Mouse (Mus musculus) heart, embryonic 11.5 days (tissue): ENCODE results near the gene Ssr1. TPM values are rescaled to one million over a fixed set of nuclear protein-coding genes. Genes with fewer than 3 reads are reported as not detected.
A peak's percentile ranks its signal among the peaks of the same experiment; 100 is the strongest.

ENCODE experiments used
- ATAC-seq: fragments of 200-750 bp; cut with Nextera tagmentation; replicated peaks from 2 replicates; pipeline ENCODE4 v1.8.0; 2017; ENCODE audit warnings: moderate library complexity; ENCODE audit not compliant: insufficient number of reproducible peaks, low FRiP score, low TSS enrichment
- H3K27ac ChIP-seq: fragments of 300-500 bp; sonication (generic); 2 replicates; pipeline ENCODE4 v1.5.1; 2014; ENCODE audit warnings: mild to moderate bottlenecking, low read depth, low read length
- H3K27me3 ChIP-seq: fragments of 300-500 bp; sonication (generic); 2 replicates; pipeline ENCODE4 v1.6.1; 2014; ENCODE audit warnings: mild to moderate bottlenecking, low read length, mixed read lengths; ENCODE audit not compliant: control insufficient read depth, insufficient read depth
- H3K36me3 ChIP-seq: fragments of 300-500 bp; sonication (generic); 2 replicates; pipeline ENCODE4 v1.6.1; 2014; ENCODE audit warnings: mild to moderate bottlenecking, low read length, moderate library complexity, mixed read lengths; ENCODE audit not compliant: control insufficient read depth, insufficient read depth
- H3K4me1 ChIP-seq: fragments of 300-500 bp; sonication (generic); 2 replicates; pipeline ENCODE4 v1.6.1; 2014; ENCODE audit warnings: low read length; ENCODE audit not compliant: control insufficient read depth, insufficient read depth
- H3K4me2 ChIP-seq: fragments of 300-500 bp; sonication (generic); 2 replicates; pipeline ENCODE4 v1.6.1; 2014; ENCODE audit warnings: mild to moderate bottlenecking, moderate library complexity
- H3K4me3 ChIP-seq: fragments of 300-500 bp; sonication (generic); 2 replicates; pipeline ENCODE4 v1.5.1; 2014; ENCODE audit warnings: low read depth, low read length
- H3K9ac ChIP-seq: fragments of 300-500 bp; sonication (generic); 2 replicates; pipeline ENCODE4 v1.6.1; 2014; ENCODE audit warnings: mild to moderate bottlenecking, low read depth, low read length, moderate library complexity
- H3K9me3 ChIP-seq: fragments of 300-500 bp; sonication (generic); replicated peaks from 2 replicates; pipeline ENCODE4 v1.6.1; 2016; ENCODE audit warnings: low read length; ENCODE audit not compliant: control insufficient read depth
- WGBS: fragments of 180-500 bp; shearing (Covaris S2); extraction: QIAGEN DNeasy Blood & Tissue Kit; methylation state at CpG from one replicate; pipeline ENCODE4 v1.1.7; 2014; ENCODE audit not compliant: insufficient replicate concordance; 5-methylcytosine and 5-hydroxymethylcytosine counted together
- polyA plus RNA-seq: library from polyadenylated mRNA; unstranded; fragments of >200 nt; fragmentation: Nextera tagmentation; extraction: Ambion mirVana; gene quantifications from 2 replicates; pipeline ENCODE4 v1.2.1, GENCODE M21; 2014

The Ssr1 gene
- polyA plus RNA-seq, 1 experiment from 2014 or later, result 100 TPM

DNA sequence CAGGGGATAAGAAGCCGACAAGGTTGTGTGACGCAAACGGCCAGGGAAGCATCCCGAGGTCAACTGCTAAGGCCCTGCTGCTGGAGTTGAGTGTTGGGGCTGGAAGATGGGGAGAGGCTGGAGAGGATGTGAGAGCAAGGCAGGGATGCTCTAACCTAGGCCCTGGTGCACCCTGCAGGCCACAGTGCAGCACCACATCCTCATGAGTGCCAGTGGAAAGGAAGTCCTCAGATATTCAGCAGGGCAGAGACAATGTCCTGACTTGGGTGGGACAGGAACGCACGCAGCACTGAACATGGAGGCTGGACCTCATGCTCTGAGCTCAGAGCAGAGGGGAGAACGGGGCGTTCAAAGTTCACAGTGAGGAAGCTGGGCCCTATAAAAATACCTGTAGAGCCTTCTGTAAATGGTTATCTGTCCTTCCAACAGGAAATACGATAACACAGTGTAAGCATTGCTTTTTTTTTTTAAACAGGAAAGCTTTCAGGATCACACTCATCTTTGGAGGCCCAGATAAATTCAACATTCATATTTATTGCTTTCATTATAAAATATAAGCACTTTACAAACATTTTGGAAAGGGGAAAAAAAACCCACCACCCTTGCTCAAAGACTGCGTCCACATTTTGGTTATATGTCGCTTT lies 23.0 kb downstream of the Ssr1 start:
- ATAC-seq, result no peak
- H3K9me3 ChIP-seq, result no peaks in the 10 kb centered on the region

DNA sequence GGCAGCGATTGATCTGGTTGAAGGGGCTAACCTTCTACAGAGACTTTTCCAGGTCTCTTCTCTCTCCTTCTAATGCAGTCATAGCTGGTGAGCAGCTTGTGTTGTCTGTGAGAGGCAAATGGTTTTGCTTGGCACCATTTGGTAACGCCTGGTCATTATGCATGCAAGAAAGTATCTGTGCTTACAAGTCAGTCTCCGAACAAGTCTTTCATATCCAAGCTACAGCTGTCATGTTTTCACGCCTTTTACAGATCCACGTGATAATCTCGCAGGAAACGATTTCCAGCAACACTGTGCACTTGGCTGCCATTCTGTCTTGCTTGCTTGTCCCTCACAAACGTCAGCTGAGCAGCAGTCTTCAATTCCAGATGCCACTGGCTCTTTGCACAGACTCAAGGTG lies 24.0 kb downstream of the Ssr1 start:
- Histone ChIP-seq H3K9me3 (no peaks in the 10 kb centered on the region), H3K4me3 (no peak overlapping the region), H3K36me3 (no peaks in the 10 kb centered on the region), H3K27ac (no peak overlapping the region), H3K4me2 (no peak overlapping the region), H3K4me1 (peaks cover 11% of the 10 kb centered on the region; the same call in 1 of the 2 replicates), H3K9ac (no peak overlapping the region), H3K27me3 (no peaks in the 10 kb centered on the region)
- WGBS, result 35% methylated on average over 8 of the region's 8 CpGs
- ATAC-seq, result no peak

More for the DNA sequence above, 23.0 kb downstream of the Ssr1 start:
- Histone ChIP-seq H3K27ac (no peak overlapping the region), H3K36me3 (peaks cover 2% of the 10 kb centered on the region; the same call in 1 of the 2 replicates), H3K27me3 (no peaks in the 10 kb centered on the region), H3K9ac (no peak overlapping the region), H3K4me2 (no peak overlapping the region), H3K4me3 (no peak overlapping the region), H3K4me1 (peaks cover 2% of the 10 kb centered on the region; the same call in 1 of the 2 replicates)
- 67% methylated on average over 11 of the region's 11 CpGs for WGBS

DNA sequence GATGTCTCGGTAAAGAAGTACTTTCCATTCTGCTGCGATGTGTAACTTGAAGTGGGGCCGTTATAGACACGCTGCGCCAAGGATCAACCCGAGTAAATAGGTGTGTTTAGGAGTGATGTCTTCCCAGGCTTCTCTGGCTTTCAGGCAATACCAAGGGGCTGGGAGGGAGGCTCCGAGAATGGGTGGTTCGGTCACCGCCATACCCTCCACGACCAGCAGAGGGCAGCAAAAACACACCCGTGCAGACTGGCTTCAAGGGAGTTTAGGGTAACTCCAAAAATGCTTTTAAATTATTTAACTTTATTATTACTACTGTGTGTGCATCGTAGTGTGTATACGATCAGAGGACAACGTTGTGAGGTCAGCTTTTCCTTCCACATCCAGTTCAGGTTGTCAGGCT lies 24.7 kb downstream of the Ssr1 start:
- ATAC-seq, result no peak
- no peak overlapping the region for H3K4me3 ChIP-seq
- H3K4me2 ChIP-seq, result no peak overlapping the region
- no peak overlapping the region for H3K9ac ChIP-seq
- H3K27ac ChIP-seq, result no peak overlapping the region
- H3K27me3 ChIP-seq, result no peaks in the 10 kb centered on the region
- H3K9me3 ChIP-seq, result no peaks in the 10 kb centered on the region
- H3K4me1 ChIP-seq, result peaks cover 17% of the 10 kb centered on the region
- no peaks in the 10 kb centered on the region for H3K36me3 ChIP-seq
- 9% methylated on average over 14 of the region's 14 CpGs for WGBS

DNA sequence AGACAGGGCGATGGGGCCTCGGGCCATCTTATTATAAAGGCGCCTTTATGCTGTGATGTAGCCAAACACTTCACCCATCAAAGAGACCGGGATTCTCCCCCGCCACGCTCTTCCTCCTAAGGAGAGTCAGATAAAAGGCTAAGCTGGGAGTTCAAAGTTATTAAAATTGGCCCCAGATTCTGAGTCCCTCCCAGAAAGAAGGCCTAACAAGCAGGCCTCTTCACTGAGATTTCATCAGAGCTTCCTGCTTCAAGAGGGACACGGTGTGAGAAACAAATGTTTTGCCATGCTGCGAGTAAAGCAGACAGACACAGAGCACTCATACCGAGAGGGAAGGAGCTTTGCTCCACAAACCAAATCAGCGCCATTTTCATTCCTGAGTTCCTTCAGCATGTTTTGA lies 26.5 kb downstream of the Ssr1 start:
- 57% methylated on average over 10 of the region's 10 CpGs for WGBS
- peaks cover 24% of the 10 kb centered on the region for H3K4me1 ChIP-seq
- H3K36me3 ChIP-seq, result no peaks in the 10 kb centered on the region
- H3K27ac ChIP-seq, result no peak overlapping the region; the same call in 1 of the 2 replicates
- H3K27me3 ChIP-seq, result no peaks in the 10 kb centered on the region
- H3K4me2 ChIP-seq, result no peak overlapping the region
- no peak overlapping the region for H3K9ac ChIP-seq
- no peak overlapping the region for H3K4me3 ChIP-seq
- H3K9me3 ChIP-seq, result no peaks in the 10 kb centered on the region
- ATAC-seq, result no peak

DNA sequence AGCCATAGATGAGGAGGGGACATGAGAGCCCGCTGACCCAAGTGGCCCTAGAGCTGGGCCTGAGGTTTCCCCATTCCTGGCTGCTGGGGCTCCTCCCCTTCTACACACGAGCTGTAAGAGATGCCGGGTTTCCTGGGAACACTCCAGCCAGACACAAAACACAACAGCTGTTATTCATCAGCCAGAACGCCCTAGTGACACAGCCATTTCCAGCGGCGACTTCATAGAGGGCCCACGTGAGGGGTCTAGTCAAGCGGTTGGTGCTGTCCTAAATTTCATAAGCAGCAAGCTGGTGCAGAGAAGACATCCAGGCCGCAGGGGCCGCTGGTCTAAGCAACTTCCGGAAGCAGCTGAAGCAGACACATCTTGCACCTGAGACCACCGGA lies 27.0 kb downstream of the Ssr1 start:
- 44% methylated on average over 12 of the region's 12 CpGs for WGBS
- no peak for ATAC-seq
- Histone ChIP-seq H3K9ac (no peak overlapping the region), H3K4me2 (no peak overlapping the region), H3K27me3 (no peaks in the 10 kb centered on the region), H3K4me3 (no peak overlapping the region), H3K27ac (no peak overlapping the region; the same call in 1 of the 2 replicates), H3K9me3 (no peaks in the 10 kb centered on the region), H3K4me1 (peaks cover 24% of the 10 kb centered on the region), H3K36me3 (no peaks in the 10 kb centered on the region)

DNA sequence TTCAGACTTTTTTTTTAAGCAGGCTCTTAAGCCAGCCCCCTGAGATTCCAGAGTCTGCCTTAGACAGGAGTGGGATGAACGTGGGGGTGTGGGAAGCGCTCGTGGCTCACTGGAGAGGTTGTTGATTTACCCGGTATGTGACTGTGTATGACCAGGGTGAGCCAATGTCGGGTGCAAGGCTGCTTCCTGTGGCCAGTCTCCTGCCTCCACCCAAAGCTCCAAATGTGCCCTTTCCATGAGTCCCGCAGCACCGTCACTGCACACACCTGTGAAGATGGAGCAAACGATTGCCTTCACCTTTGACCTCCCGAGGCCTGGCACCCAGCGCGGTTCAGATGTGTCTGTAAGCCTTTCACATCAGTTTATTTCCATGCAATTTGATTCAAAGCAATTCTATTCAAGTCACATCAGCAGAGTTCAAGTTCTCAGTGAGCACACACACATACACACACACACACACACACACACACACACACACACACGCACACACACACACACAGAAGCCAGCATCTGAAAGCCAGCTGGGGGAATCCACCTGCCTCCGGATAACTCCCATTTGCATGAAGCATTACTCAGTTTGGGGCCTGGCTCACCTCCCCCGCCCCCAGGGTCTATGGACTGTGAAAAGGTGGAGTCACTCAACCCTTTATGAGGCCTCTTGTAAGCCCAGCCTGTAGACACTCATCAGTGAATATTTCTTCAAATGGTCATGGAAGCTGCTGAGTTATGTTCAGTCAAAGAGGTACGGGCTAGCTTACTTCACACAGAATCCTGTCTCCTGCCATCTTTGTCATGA lies 27.6 kb downstream of the Ssr1 start:
- Histone ChIP-seq H3K27me3 (no peaks in the 10 kb centered on the region), H3K4me3 (no peak overlapping the region), H3K9ac (no peak overlapping the region), H3K36me3 (no peaks in the 10 kb centered on the region), H3K4me2 (no peak overlapping the region), H3K27ac (no peak overlapping the region), H3K4me1 (peaks cover 24% of the 10 kb centered on the region), H3K9me3 (no peaks in the 10 kb centered on the region)
- 82% methylated on average over 15 of the region's 15 CpGs for WGBS
- ATAC-seq, result no peak

DNA sequence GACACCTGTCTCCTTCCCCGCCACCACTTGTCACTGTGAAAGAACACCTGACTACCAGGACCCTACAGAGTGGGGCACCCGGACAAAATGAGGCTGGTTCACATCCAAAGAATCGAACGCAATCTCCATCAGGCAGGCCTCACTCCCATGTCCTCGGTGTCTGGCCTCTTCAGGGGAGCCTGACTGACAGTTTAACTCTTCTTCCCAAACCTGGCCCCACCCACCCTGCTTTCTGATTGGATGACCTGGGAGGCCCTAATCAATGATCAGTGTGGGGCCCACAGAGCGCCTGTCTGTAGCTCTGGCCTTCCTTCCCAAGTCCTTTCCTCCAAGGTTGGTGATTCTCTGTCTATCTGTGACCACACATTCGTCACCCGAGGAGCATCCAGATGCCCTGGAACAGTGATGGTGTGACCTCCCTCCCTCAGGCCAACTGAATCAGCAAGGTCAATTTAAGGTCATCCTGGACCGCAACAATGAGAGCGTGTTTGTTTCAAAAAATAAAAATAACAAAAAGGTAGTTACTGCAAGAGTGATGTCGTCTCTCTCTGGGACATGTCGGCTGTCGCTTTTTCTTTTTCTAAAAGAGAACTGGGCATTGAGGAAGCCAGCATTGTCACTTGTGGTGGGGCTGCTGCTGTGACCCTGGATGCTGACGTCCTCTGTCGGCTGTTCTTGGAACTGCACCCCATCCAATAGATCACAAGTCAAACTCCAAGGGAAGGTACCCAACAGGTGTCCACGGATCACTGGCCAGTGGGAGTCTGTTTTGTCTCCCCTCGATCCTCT lies 28.7 kb downstream of the Ssr1 start:
- WGBS, result 35% methylated on average over 17 of the region's 17 CpGs
- Histone ChIP-seq H3K9ac (no peak overlapping the region), H3K4me3 (no peak overlapping the region)

More for the DNA sequence above, 28.7 kb downstream of the Ssr1 start:
- Histone ChIP-seq H3K4me1 (peaks cover 24% of the 10 kb centered on the region), H3K27ac (no peak overlapping the region), H3K27me3 (no peaks in the 10 kb centered on the region), H3K9me3 (no peaks in the 10 kb centered on the region), H3K36me3 (no peaks in the 10 kb centered on the region), H3K4me2 (peak overlapping the region; percentile 31)
- peak; percentile 76 for ATAC-seq
